Mouse (Mus musculus): Measurements from ENCODE around the gene Hoxa3.

DNA sequence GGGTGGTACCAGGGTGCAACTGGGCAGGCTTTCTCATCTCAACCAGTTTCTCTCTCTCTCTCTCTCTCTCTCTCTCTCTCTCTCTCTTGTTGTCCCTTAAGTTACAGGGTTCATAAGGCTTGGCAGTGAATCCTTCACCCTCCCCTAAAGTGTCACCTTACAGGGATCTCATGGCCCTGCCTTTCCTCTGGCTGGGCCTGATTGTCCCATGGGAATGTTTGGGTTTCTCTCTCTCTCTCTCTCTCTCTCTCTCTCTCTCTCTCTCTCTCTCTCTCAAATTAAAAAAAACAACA lies 5.5 kb downstream of the Hoxa3 start:
- TF ChIP-seq CTCF (IDR thresholded peaks at IDR 0.05; ENCODE audit: insufficient read depth, low read depth, low read length) = no peak
- no peak for TF ChIP-seq POLR2A (IDR thresholded peaks at IDR 0.05; ENCODE audit: insufficient read depth, low read depth, low read length)

Measured in olfactory bulb, adult 2 months (tissue).